Mouse (Mus musculus) ES-Bruce4 (cell line): ENCODE results near the gene Akap2. TPM values are rescaled to one million over a fixed set of nuclear protein-coding genes. Genes with fewer than 3 reads are reported as not detected.

ENCODE experiments used
- H3K27ac ChIP-seq: 2 replicates; pipeline ENCODE4 v1.5.1; 2012; ENCODE audit warnings: low read length, inconsistent platforms; ENCODE audit not compliant: insufficient read depth
- H3K27me3 ChIP-seq: 2 replicates; pipeline ENCODE4 v1.6.1; 2012; ENCODE audit warnings: mild to moderate bottlenecking, low read length, inconsistent platforms; ENCODE audit not compliant: control insufficient read depth, poor library complexity, insufficient read depth, severe bottlenecking
- H3K36me3 ChIP-seq: 2 replicates; pipeline ENCODE4 v1.6.1; 2012; ENCODE audit warnings: inconsistent platforms, mild to moderate bottlenecking, low read length, moderate library complexity; ENCODE audit not compliant: control insufficient read depth, poor library complexity, insufficient read depth, severe bottlenecking
- H3K4me1 ChIP-seq: one replicate; pipeline ENCODE4 v1.8.1; 2011; ENCODE audit warnings: low read length; ENCODE audit not compliant: control insufficient read depth, insufficient read depth
- H3K4me3 ChIP-seq: 2 replicates; pipeline ENCODE4 v1.5.1; 2011; ENCODE audit warnings: low read depth, mild to moderate bottlenecking, low read length
- H3K9ac ChIP-seq: 2 replicates; pipeline ENCODE4 v1.6.1; 2012; ENCODE audit warnings: low read depth, mild to moderate bottlenecking, inconsistent platforms; ENCODE audit not compliant: poor library complexity, severe bottlenecking
- H3K9me3 ChIP-seq: replicated peaks from 2 replicates; pipeline ENCODE4 v1.6.1; 2012; ENCODE audit warnings: mild to moderate bottlenecking, low read length, inconsistent platforms; ENCODE audit not compliant: control insufficient read depth, poor library complexity, insufficient read depth, severe bottlenecking
- CTCF ChIP-seq: IDR thresholded peaks from one replicate; pipeline ENCODE4 v1.8.1; 2011; ENCODE audit warnings: low read depth, low read length
- EP300 ChIP-seq: IDR thresholded peaks from 2 replicates; pipeline ENCODE4 v1.6.1; 2011; ENCODE audit warnings: low read depth, low read length; ENCODE audit not compliant: insufficient read depth
- POLR2A ChIP-seq: IDR thresholded peaks from one replicate; pipeline ENCODE4 v1.8.1; 2011; ENCODE audit warnings: low read length; ENCODE audit not compliant: insufficient read depth
- polyA plus RNA-seq: library from polyadenylated mRNA; stranded (reverse); fragments of >200 nt; gene quantifications from 2 replicates; pipeline ENCODE4 v1.2.4, GENCODE M21; 2011; ENCODE audit warnings: low read depth; ENCODE audit not compliant: missing spikeins, insufficient read depth, insufficient read length

Akap2 gene
- polyA plus RNA-seq, 1 experiment, result 96.5 TPM

DNA sequence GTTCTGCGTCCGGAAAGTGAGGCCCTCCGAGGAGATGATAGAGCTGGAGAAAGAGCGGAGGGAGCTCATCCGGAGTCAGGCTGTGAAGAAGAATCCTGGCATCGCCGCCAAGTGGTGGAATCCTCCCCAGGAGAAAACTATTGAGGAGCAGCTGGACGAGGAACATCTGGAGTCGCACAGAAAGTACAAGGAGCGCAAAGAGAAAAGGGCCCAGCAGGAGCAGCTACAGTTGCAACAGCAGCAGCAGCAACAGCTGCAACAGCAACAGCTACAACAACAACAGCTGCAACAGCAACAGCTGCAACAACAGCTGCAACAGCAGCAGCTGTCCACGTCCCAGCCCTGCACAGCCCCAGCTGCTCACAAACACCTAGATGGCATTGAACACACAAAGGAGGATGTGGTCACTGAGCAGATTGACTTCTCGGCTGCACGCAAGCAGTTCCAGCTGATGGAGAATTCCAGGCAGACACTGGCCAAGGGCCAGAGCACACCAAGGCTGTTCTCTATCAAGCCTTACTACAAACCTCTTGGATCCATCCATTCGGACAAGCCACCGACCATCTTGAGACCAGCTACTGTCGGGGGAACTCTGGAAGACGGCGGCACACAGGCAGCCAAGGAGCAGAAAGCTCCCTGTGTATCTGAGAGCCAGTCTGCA is 138.0 kb downstream of the Akap2 start:
- H3K9ac ChIP-seq, result no peak overlapping the region
- no peak overlapping the region for H3K4me3 ChIP-seq
- no peaks in the 10 kb centered on the region for H3K4me1 ChIP-seq
- H3K27ac ChIP-seq, result no peak overlapping the region
- H3K9me3 ChIP-seq, result no peaks in the 10 kb centered on the region
- H3K36me3 ChIP-seq, result peaks cover 37% of the 10 kb centered on the region
- TF ChIP-seq POLR2A, result no peak
- no peak for TF ChIP-seq EP300
- no peak for TF ChIP-seq CTCF
- H3K27me3 ChIP-seq, result no peaks in the 10 kb centered on the region

DNA sequence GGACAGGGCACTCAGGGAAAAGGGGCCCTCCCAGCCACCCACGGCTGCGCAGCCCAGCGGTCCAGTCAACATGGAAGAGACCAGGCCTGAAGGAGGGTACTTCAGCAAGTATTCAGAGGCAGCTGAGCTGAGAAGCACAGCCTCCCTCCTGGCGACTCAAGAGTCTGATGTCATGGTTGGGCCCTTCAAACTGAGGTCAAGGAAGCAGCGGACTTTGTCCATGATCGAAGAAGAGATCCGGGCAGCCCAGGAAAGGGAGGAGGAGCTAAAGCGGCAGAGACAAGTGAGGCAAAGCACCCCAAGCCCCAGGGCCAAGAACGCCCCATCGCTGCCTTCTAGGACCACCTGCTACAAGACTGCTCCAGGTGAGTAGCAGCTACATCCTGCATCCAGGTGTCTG is 139.2 kb downstream of the Akap2 start:
- TF ChIP-seq POLR2A, result no peak
- no peak for TF ChIP-seq EP300
- TF ChIP-seq CTCF, result no peak
- Histone ChIP-seq H3K27me3 (no peaks in the 10 kb centered on the region), H3K36me3 (peaks cover 37% of the 10 kb centered on the region), H3K4me1 (no peaks in the 10 kb centered on the region), H3K9ac (no peak overlapping the region), H3K4me3 (no peak overlapping the region), H3K9me3 (no peaks in the 10 kb centered on the region), H3K27ac (no peak overlapping the region)

DNA sequence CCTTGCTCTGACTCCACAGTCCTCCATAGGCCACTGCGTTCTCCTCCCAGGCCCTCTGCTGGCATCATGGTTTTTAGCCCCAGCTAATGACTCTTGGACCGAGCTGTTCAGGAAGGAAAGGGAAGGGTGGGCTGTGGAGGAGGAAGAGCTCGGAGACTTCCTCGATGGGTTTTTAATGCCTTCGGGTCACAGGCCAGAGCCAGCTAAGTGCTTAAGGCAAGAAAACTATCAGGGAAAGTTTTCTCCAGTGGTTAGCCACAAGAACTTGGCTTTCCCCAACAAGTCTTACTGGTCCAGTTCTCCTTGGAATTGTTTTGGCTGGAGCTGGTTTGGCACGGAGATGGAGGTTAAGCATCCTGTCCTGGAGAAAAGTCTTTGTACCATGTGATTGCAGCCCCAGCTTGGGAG is 142.8 kb downstream of the Akap2 start:
- no peak overlapping the region for H3K27ac ChIP-seq
- peaks cover 27% of the 10 kb centered on the region for H3K36me3 ChIP-seq
- no peak overlapping the region for H3K9ac ChIP-seq
- no peaks in the 10 kb centered on the region for H3K27me3 ChIP-seq
- no peaks in the 10 kb centered on the region for H3K9me3 ChIP-seq
- TF ChIP-seq EP300 (no peak), POLR2A (no peak), CTCF (no peak)
- no peak overlapping the region for H3K4me3 ChIP-seq
- H3K4me1 ChIP-seq, result no peaks in the 10 kb centered on the region

DNA sequence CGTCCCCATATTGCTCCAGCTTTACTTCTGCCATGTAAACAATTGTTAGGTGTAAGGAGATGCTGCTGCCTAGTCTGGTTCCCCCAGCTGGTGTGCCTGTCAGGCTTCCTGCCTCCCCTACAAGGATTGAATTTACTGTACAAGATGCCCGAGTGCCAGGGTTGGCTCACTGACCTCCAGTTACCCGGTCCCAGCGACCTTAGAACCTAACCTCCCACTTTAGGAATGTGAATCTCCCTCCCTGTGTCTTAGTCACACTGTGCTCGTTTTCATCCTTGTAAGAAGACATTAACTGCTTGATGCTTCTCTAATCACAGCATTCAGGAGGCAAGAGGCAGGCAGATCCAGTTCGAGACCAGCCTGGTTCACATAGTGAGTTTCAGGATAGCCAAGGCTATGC is 143.7 kb downstream of the Akap2 start:
- Histone ChIP-seq H3K27me3 (no peaks in the 10 kb centered on the region), H3K9ac (no peak overlapping the region), H3K4me1 (peaks cover 1% of the 10 kb centered on the region), H3K36me3 (peaks cover 19% of the 10 kb centered on the region), H3K9me3 (no peaks in the 10 kb centered on the region), H3K27ac (no peak overlapping the region), H3K4me3 (no peak overlapping the region)
- TF ChIP-seq POLR2A, result no peak
- no peak for TF ChIP-seq EP300
- TF ChIP-seq CTCF, result no peak

DNA sequence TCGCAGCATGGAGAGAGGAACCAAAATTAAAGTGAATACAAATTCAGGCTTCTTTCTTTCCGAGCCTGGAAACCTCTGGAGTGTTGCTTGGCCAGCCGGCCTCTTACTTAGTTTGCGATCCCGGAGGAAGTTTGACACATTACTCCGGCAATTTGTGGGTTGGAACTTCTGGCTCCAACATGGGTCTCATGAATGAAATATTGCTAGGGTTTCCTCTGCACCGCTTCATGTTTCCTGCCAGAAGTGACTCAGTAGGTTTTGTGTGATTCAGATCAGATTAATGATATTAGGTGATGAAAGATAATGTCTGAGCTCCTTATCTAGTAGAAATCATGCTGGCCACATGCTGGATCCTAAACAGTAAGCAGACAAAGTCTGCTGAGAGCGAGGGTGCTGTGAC is 144.4 kb downstream of the Akap2 start:
- Histone ChIP-seq H3K9me3 (no peaks in the 10 kb centered on the region), H3K27ac (no peak overlapping the region), H3K27me3 (no peaks in the 10 kb centered on the region), H3K4me3 (no peak overlapping the region), H3K36me3 (peaks cover 13% of the 10 kb centered on the region), H3K4me1 (peaks cover 3% of the 10 kb centered on the region), H3K9ac (no peak overlapping the region)
- TF ChIP-seq CTCF, result no peak
- no peak for TF ChIP-seq EP300
- no peak for TF ChIP-seq POLR2A

DNA sequence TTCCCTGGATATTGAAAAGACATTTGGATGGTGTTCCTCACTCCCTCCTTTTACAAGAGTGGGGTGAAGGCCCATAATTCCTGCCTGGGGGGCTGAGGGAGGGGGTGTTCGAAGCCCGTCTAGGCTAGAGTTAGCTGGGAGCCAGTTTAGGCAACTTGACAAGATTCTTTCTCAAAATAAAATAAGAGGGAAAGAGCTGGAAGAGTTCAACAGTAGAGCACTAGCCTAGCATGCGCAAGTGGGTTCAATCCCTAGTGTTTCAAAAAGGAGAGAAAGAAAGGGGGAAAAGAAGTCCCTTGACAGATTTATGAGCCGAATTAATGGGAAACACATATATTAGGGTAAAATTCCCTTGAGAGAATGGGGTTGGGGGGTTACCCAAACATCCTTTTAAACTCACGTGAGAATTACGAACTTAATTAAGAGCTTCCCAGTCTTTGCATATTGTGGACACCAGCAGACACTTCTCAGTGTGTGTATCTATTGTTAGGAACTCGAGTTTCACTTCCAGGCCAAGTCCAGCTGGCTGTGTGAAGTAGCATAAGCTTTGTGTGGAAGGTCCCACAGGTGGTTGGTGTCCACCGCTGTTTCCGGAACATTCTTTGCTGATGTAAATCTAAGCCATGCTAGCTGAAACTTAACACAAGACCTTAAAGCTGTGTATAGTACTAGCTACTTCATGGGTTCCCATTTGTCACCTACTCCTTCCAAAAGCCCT is 145.0 kb downstream of the Akap2 start:
- no peak overlapping the region for H3K4me3 ChIP-seq
- H3K9me3 ChIP-seq, result no peaks in the 10 kb centered on the region
- TF ChIP-seq CTCF (no peak), EP300 (no peak), POLR2A (no peak)
- H3K9ac ChIP-seq, result no peak overlapping the region
- H3K27me3 ChIP-seq, result no peaks in the 10 kb centered on the region
- H3K27ac ChIP-seq, result no peak overlapping the region
- peaks cover 7% of the 10 kb centered on the region for H3K36me3 ChIP-seq
- peaks cover 6% of the 10 kb centered on the region for H3K4me1 ChIP-seq
